Mouse (Mus musculus) liver, adult 2 months (tissue): ENCODE data around the gene Gm13285. TPM values are rescaled to one million over a fixed set of nuclear protein-coding genes. Genes with fewer than 3 reads are reported as not detected.
"Not testable (repeated sequence)": the region's sequence is repeated elsewhere in the genome, so short reads cannot be mapped to it uniquely, and the experiment has no call there.

ENCODE experiments used
- DNase-seq: peaks from one replicate; pipeline ENCODE4 v3.0.0-alpha.2; 2011; ENCODE audit warnings: low read depth, low spot score; ENCODE audit errors: extremely low read depth
- H3K27ac ChIP-seq: fragments of 200-500 bp; replicated peaks from 2 replicates; pipeline ENCODE4 v1.5.1; 2012; ENCODE audit warnings: low read depth, mild to moderate bottlenecking, control low read depth, inconsistent platforms, low read length; ENCODE audit not compliant: insufficient read depth
- H3K27me3 ChIP-seq: fragments of 200-500 bp; 2 replicates; pipeline ENCODE4 v1.6.1; 2012; ENCODE audit warnings: mild to moderate bottlenecking, moderate library complexity, low read length, inconsistent platforms; ENCODE audit not compliant: control insufficient read depth, insufficient read depth
- H3K36me3 ChIP-seq: fragments of 200-500 bp; 2 replicates; pipeline ENCODE4 v1.6.1; 2012; ENCODE audit warnings: low read length, inconsistent platforms; ENCODE audit not compliant: control insufficient read depth, insufficient read depth
- H3K4me1 ChIP-seq: fragments of 200-500 bp; 2 replicates; pipeline ENCODE4 v1.6.1; 2011; ENCODE audit warnings: low read length; ENCODE audit not compliant: control insufficient read depth, insufficient read depth
- H3K4me3 ChIP-seq: fragments of 200-500 bp; 2 replicates; pipeline ENCODE4 v1.5.1; 2011; ENCODE audit warnings: low read depth, mild to moderate bottlenecking, control low read depth, low read length, moderate library complexity; ENCODE audit not compliant: insufficient read depth
- H3K79me2 ChIP-seq: fragments of 200-500 bp; 2 replicates; pipeline ENCODE4 v1.6.1; 2012; ENCODE audit warnings: inconsistent platforms, mild to moderate bottlenecking, low read length, moderate library complexity; ENCODE audit not compliant: control insufficient read depth, insufficient read depth
- H3K9ac ChIP-seq: fragments of 200-500 bp; 2 replicates; pipeline ENCODE4 v1.6.1; 2012; ENCODE audit warnings: low read depth, mild to moderate bottlenecking, control low read depth, inconsistent platforms, low read length
- CTCF ChIP-seq: fragments of 200-500 bp; IDR thresholded peaks from 2 replicates; pipeline ENCODE4 v1.5.1; 2011; ENCODE audit warnings: low read depth, low read length, control low read depth
- POLR2A ChIP-seq: fragments of 200-500 bp; IDR thresholded peaks from 2 replicates; pipeline ENCODE4 v1.6.1; 2011; ENCODE audit warnings: low read length, control low read depth; ENCODE audit not compliant: insufficient read depth; ENCODE audit errors: extremely low read depth
- WGBS: fragments of 180-500 bp; shearing (Covaris S2); methylation state at CpG from one replicate; pipeline ENCODE4 v1.1.7; 2018; 5-methylcytosine and 5-hydroxymethylcytosine counted together
- polyA plus RNA-seq: library from polyadenylated mRNA; depleted of rRNA; stranded (reverse); fragments of >200 nt; gene quantifications from 2 replicates; pipeline ENCODE4 v1.2.3, GENCODE M21; 2012; rRNA removed
- total RNA-seq: library from RNA; depleted of rRNA; stranded (reverse); fragments of >200 nt; gene quantifications from 2 replicates; pipeline ENCODE4 v1.2.3, GENCODE M21; 2014; rRNA removed

Gm13285 gene
- total RNA-seq (not detected in 2 replicates), polyA plus RNA-seq (not detected in 2 replicates)

- H3K27ac ChIP-seq: not testable (repeated sequence)
- 12% methylated on average over 6 of the region's 7 CpGs for WGBS
Observed at GRCm38 (mm10) chr4:88799365-88799764, at the start of gene Gm13285. Gene Gm13285 (plus strand): TSS chr4:88799665.

GRCm38 (mm10) chr4:88749926-88750325 lies 49.5 kb upstream of the Gm13285 start:
- Histone ChIP-seq H3K4me3 (no peak overlapping the region), H3K79me2 (no peaks in the 10 kb centered on the region), H3K27ac (no peak overlapping the region), H3K4me1 (no peaks in the 10 kb centered on the region), H3K36me3 (no peaks in the 10 kb centered on the region), H3K27me3 (no peaks in the 10 kb centered on the region), H3K9ac (no peak overlapping the region)
- 82% methylated on average over 6 of the region's 6 CpGs for WGBS
- TF ChIP-seq POLR2A: no peak
- no peak for TF ChIP-seq CTCF
- no peak for DNase-seq

More at GRCm38 (mm10) chr4:88799365-88799764, at the start of gene Gm13285:
- not testable (repeated sequence) for H3K9ac ChIP-seq, H3K4me1 ChIP-seq, H3K36me3 ChIP-seq, H3K79me2 ChIP-seq, DNase-seq, H3K4me3 ChIP-seq, H3K27me3 ChIP-seq

- DNase-seq: not testable (repeated sequence)
- 81% methylated on average over 15 of the region's 15 CpGs for WGBS
Observed at GRCm38 (mm10) chr4:88754818-88755340, 44.6 kb upstream of the Gm13285 start, which contains the start of gene Gm13271. Gene Gm13271 (plus strand): TSS chr4:88754868.

GRCm38 (mm10) chr4:88756581-88757513 lies 42.6 kb upstream of the Gm13285 start:
- H3K36me3 ChIP-seq, H3K27me3 ChIP-seq, H3K4me1 ChIP-seq, DNase-seq, H3K79me2 ChIP-seq: not testable (repeated sequence)
- Histone ChIP-seq H3K9ac (peak overlapping the region; percentile 79), H3K27ac (peak overlapping the region; percentile 78), H3K4me3 (peak overlapping the region; percentile 46)
- 10% methylated on average over 29 of the region's 31 CpGs for WGBS

More at GRCm38 (mm10) chr4:88754818-88755340, 44.6 kb upstream of the Gm13285 start, which contains the start of gene Gm13271:
- not testable (repeated sequence) for H3K4me1 ChIP-seq, H3K79me2 ChIP-seq, H3K9ac ChIP-seq, H3K4me3 ChIP-seq, H3K27me3 ChIP-seq, H3K27ac ChIP-seq, H3K36me3 ChIP-seq

- Histone ChIP-seq H3K9ac (0 out of 2 replicates have a peak overlapping the region, but pooled peaks have one; percentile 79), H3K4me3 (peak overlapping the region; percentile 46)
- peak; percentile 73 for TF ChIP-seq CTCF
- WGBS: 0% methylated on average over 21 of the region's 21 CpGs
- not testable (repeated sequence) for H3K4me1 ChIP-seq, H3K27me3 ChIP-seq, H3K27ac ChIP-seq, H3K79me2 ChIP-seq, H3K36me3 ChIP-seq
- DNase-seq: peak; percentile 71
Observed at GRCm38 (mm10) chr4:88757628-88758031, 41.8 kb upstream of the Gm13285 start.

- H3K27ac ChIP-seq, H3K79me2 ChIP-seq, H3K36me3 ChIP-seq, H3K4me3 ChIP-seq, H3K27me3 ChIP-seq, DNase-seq, H3K9ac ChIP-seq, H3K4me1 ChIP-seq: not testable (repeated sequence)
- 81% methylated on average over 9 of the region's 9 CpGs for WGBS
Observed at GRCm38 (mm10) chr4:88758751-88759150, 40.7 kb upstream of the Gm13285 start.

- not testable (repeated sequence) for H3K79me2 ChIP-seq, H3K36me3 ChIP-seq, H3K27me3 ChIP-seq, H3K4me1 ChIP-seq, DNase-seq
- WGBS: 19% methylated on average over 11 of the region's 14 CpGs
- peak within 1 kb of the TSS; percentile 9; the same call in 1 of the 2 replicates for H3K4me3 ChIP-seq
- H3K27ac ChIP-seq: peak within 1 kb of the TSS; percentile 43; the same call in 1 of the 2 replicates
- H3K9ac ChIP-seq: 0 out of 2 replicates have a peak within 1 kb of the TSS, but pooled peaks have one; percentile 67
Observed at GRCm38 (mm10) chr4:88759610-88760268, 39.7 kb upstream of the Gm13285 start, which contains the start of gene Gm13283. Gene Gm13283 (plus strand): TSS chr4:88760119.
